Mouse (Mus musculus): ENCODE data around the gene Rfx7. TPM values are rescaled to one million over a fixed set of nuclear protein-coding genes. Genes with fewer than 3 reads are reported as not detected.
"Not testable (repeated sequence)": the region's sequence is repeated elsewhere in the genome, so short reads cannot be mapped to it uniquely, and the experiment has no call there.

Rfx7 gene
- polyA plus RNA-seq, 2 experiments, result 14.1 to 14.2 TPM

GRCm38 (mm10) chr9:72580216-72580615 lies 48.2 kb downstream of the Rfx7 start:
- DNase-seq (ENCODE audit: low spot score) (peak; percentile 25), ATAC-seq (ENCODE audit: low FRiP score, low read depth) (no peak)
- no peaks in the 10 kb centered on the region for H3K36me3 ChIP-seq (ENCODE audit: control insufficient read depth, insufficient read depth, low read length)
- H3K4me3 ChIP-seq (replicated peaks; ENCODE audit: low read length), result no peak overlapping the region
- TF ChIP-seq POLR2A (IDR thresholded peaks at IDR 0.05; ENCODE audit: borderline replicate concordance, extremely low read depth, insufficient read depth, insufficient read length), result no peak
- H3K27me3 ChIP-seq (ENCODE audit: control insufficient read depth, insufficient read depth, low read length), result no peaks in the 10 kb centered on the region
- H3K4me1 ChIP-seq (ENCODE audit: control insufficient read depth, insufficient read depth, low read length), result 0 out of 2 replicates have a peak, but pooled peaks cover 5% of the 10 kb centered on the region
- no peak overlapping the region for H3K9ac ChIP-seq (ENCODE audit: low read depth, low read length, severe bottlenecking)
- no peak overlapping the region for H3K27ac ChIP-seq (replicated peaks; ENCODE audit: low read depth, low read length)
- 15% methylated on average over 3 of the region's 3 CpGs for WGBS
- no peak overlapping the region for H3K4me2 ChIP-seq (replicated peaks; ENCODE audit: low read depth, low read length, severe bottlenecking)
- H3K9me3 ChIP-seq (ENCODE audit: control insufficient read depth, low read length), result no peaks in the 10 kb centered on the region

- ATAC-seq (ENCODE audit: low FRiP score, low read depth), result no peak
- H3K27me3 ChIP-seq (ENCODE audit: control insufficient read depth, insufficient read depth, low read length), result no peaks in the 10 kb centered on the region
- no peaks in the 10 kb centered on the region for H3K4me1 ChIP-seq (ENCODE audit: control insufficient read depth, insufficient read depth, low read length)
- no peaks in the 10 kb centered on the region for H3K36me3 ChIP-seq (ENCODE audit: control insufficient read depth, insufficient read depth, low read length)
- no peak overlapping the region for H3K27ac ChIP-seq (replicated peaks; ENCODE audit: low read depth, low read length)
- H3K4me3 ChIP-seq (replicated peaks; ENCODE audit: low read length), result no peak overlapping the region
- H3K4me2 ChIP-seq (replicated peaks; ENCODE audit: low read depth, low read length, severe bottlenecking), result no peak overlapping the region
- no peak for TF ChIP-seq POLR2A (IDR thresholded peaks at IDR 0.05; ENCODE audit: borderline replicate concordance, extremely low read depth, insufficient read depth, insufficient read length)
- H3K9me3 ChIP-seq (ENCODE audit: control insufficient read depth, low read length), result no peaks in the 10 kb centered on the region
- H3K9ac ChIP-seq (ENCODE audit: low read depth, low read length, severe bottlenecking), result no peak overlapping the region
- 93% methylated on average over 1 of the region's 1 CpGs for WGBS
- no peak for DNase-seq (ENCODE audit: low spot score)
These were observed 58.8 kb downstream of the Rfx7 start for GRCm38 (mm10) chr9:72590861-72591260.

- no peaks in the 10 kb centered on the region for H3K36me3 ChIP-seq (ENCODE audit: control insufficient read depth, insufficient read depth, low read length)
- H3K27ac ChIP-seq (replicated peaks; ENCODE audit: low read depth, low read length), result no peak overlapping the region
These were observed 60.0 kb downstream of the Rfx7 start for GRCm38 (mm10) chr9:72592016-72592415.

GRCm38 (mm10) chr9:72594656-72595055 lies 62.6 kb downstream of the Rfx7 start:
- not testable (repeated sequence) for H3K27ac ChIP-seq (replicated peaks; ENCODE audit: low read depth, low read length); ATAC-seq (ENCODE audit: low FRiP score, low read depth); H3K27me3 ChIP-seq (ENCODE audit: control insufficient read depth, insufficient read depth, low read length); H3K9ac ChIP-seq (ENCODE audit: low read depth, low read length, severe bottlenecking); H3K4me1 ChIP-seq (ENCODE audit: control insufficient read depth, insufficient read depth, low read length); H3K4me2 ChIP-seq (replicated peaks; ENCODE audit: low read depth, low read length, severe bottlenecking); H3K36me3 ChIP-seq (ENCODE audit: control insufficient read depth, insufficient read depth, low read length); DNase-seq (ENCODE audit: low spot score); H3K4me3 ChIP-seq (replicated peaks; ENCODE audit: low read length); H3K9me3 ChIP-seq (ENCODE audit: control insufficient read depth, low read length)
- WGBS, result 70% methylated on average over 4 of the region's 4 CpGs

More at GRCm38 (mm10) chr9:72592016-72592415, 60.0 kb downstream of the Rfx7 start:
- H3K9ac ChIP-seq (ENCODE audit: low read depth, low read length, severe bottlenecking), result no peak overlapping the region
- H3K4me1 ChIP-seq (ENCODE audit: control insufficient read depth, insufficient read depth, low read length), result no peaks in the 10 kb centered on the region
- DNase-seq (ENCODE audit: low spot score) (no peak), ATAC-seq (ENCODE audit: low FRiP score, low read depth) (no peak)
- no peak overlapping the region for H3K4me2 ChIP-seq (replicated peaks; ENCODE audit: low read depth, low read length, severe bottlenecking)
- H3K27me3 ChIP-seq (ENCODE audit: control insufficient read depth, insufficient read depth, low read length), result no peaks in the 10 kb centered on the region
- H3K4me3 ChIP-seq (replicated peaks; ENCODE audit: low read length), result no peak overlapping the region
- TF ChIP-seq POLR2A (IDR thresholded peaks at IDR 0.05; ENCODE audit: borderline replicate concordance, extremely low read depth, insufficient read depth, insufficient read length), result no peak
- no peaks in the 10 kb centered on the region for H3K9me3 ChIP-seq (ENCODE audit: control insufficient read depth, low read length)

GRCm38 (mm10) chr9:72600142-72600541 lies 68.1 kb downstream of the Rfx7 start:
- H3K4me3 ChIP-seq (replicated peaks; ENCODE audit: low read length), result no peak overlapping the region
- WGBS, result 92% methylated on average over 3 of the region's 3 CpGs

GRCm38 (mm10) chr9:72609771-72610170 lies 77.7 kb downstream of the Rfx7 start:
- Histone ChIP-seq H3K27me3 (ENCODE audit: control insufficient read depth, insufficient read depth, low read length) (no peaks in the 10 kb centered on the region), H3K4me3 (replicated peaks; ENCODE audit: low read length) (no peak overlapping the region), H3K9ac (ENCODE audit: low read depth, low read length, severe bottlenecking) (no peak overlapping the region), H3K36me3 (ENCODE audit: control insufficient read depth, insufficient read depth, low read length) (peaks cover 13% of the 10 kb centered on the region), H3K4me2 (replicated peaks; ENCODE audit: low read depth, low read length, severe bottlenecking) (no peak overlapping the region), H3K9me3 (ENCODE audit: control insufficient read depth, low read length) (no peaks in the 10 kb centered on the region), H3K27ac (replicated peaks; ENCODE audit: low read depth, low read length) (no peak overlapping the region), H3K4me1 (ENCODE audit: control insufficient read depth, insufficient read depth, low read length) (no peaks in the 10 kb centered on the region)
- ATAC-seq (ENCODE audit: low FRiP score, low read depth) (no peak), DNase-seq (ENCODE audit: low spot score) (no peak)
- TF ChIP-seq POLR2A (IDR thresholded peaks at IDR 0.05; ENCODE audit: borderline replicate concordance, extremely low read depth, insufficient read depth, insufficient read length), result no peak

More at GRCm38 (mm10) chr9:72600142-72600541, 68.1 kb downstream of the Rfx7 start:
- Histone ChIP-seq H3K27ac (replicated peaks; ENCODE audit: low read depth, low read length) (no peak overlapping the region), H3K4me1 (ENCODE audit: control insufficient read depth, insufficient read depth, low read length) (no peaks in the 10 kb centered on the region), H3K4me2 (replicated peaks; ENCODE audit: low read depth, low read length, severe bottlenecking) (no peak overlapping the region), H3K27me3 (ENCODE audit: control insufficient read depth, insufficient read depth, low read length) (no peaks in the 10 kb centered on the region), H3K9ac (ENCODE audit: low read depth, low read length, severe bottlenecking) (no peak overlapping the region), H3K9me3 (ENCODE audit: control insufficient read depth, low read length) (no peaks in the 10 kb centered on the region), H3K36me3 (ENCODE audit: control insufficient read depth, insufficient read depth, low read length) (peaks cover 21% of the 10 kb centered on the region; the same call in 1 of the 2 replicates)
- no peak for DNase-seq (ENCODE audit: low spot score)
- no peak for ATAC-seq (ENCODE audit: low FRiP score, low read depth)
- no peak for TF ChIP-seq POLR2A (IDR thresholded peaks at IDR 0.05; ENCODE audit: borderline replicate concordance, extremely low read depth, insufficient read depth, insufficient read length)
